Mouse (Mus musculus) heart, adult 2 months (tissue): ENCODE measurements around the gene Cuedc1.

Experiments
- CTCF ChIP-seq: fragments of 200-600 bp; IDR thresholded peaks from 2 replicates; pipeline ENCODE4 v1.8.1; 2022; ENCODE audit warnings: antibody characterized with exemption, mild to moderate bottlenecking, moderate library complexity
- EP300 ChIP-seq: fragments of 200-500 bp; IDR thresholded peaks from 2 replicates; pipeline ENCODE4 v1.6.1; 2011; ENCODE audit warnings: low read depth, low read length, control low read depth; ENCODE audit not compliant: insufficient read depth
- POLR2A ChIP-seq: fragments of 200-500 bp; IDR thresholded peaks from 2 replicates; pipeline ENCODE4 v1.6.1; 2011; ENCODE audit warnings: mild to moderate bottlenecking, low read depth, low read length, control low read depth; ENCODE audit not compliant: insufficient read depth

DNA sequence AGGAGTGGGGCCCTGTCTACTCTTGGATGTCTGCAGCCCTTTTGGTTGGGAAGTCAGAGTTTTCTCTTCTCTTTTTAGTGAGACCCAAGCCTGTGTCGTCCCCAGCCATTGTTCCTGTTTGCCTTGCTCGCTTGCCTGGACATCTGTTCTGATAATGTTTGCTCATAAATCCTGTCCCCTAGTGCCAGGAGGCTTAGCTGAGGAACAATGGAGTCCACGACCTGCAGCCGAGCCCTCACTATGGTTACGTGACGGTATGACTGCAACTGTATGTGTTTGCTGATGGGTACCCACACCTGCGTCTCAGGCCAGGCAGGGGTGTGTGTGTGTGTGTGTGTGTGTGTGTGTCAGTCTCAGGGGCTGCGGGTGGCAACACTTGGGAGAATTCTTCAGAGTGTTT is 44.5 kb downstream of the Cuedc1 start:
- TF ChIP-seq POLR2A, result no peak
- TF ChIP-seq CTCF, result no peak
- no peak for TF ChIP-seq EP300
